Mouse (Mus musculus) ES-E14 (cell line): ENCODE results near the gene Scamp4. TPM values are rescaled to one million over a fixed set of nuclear protein-coding genes. Genes with fewer than 3 reads are reported as not detected.

ENCODE experiments used
- DNase-seq: peaks from one replicate; pipeline ENCODE4 v3.0.0-alpha.2; 2013; ENCODE audit warnings: low read depth, low spot score
- H3K27ac ChIP-seq: 2 replicates; pipeline ENCODE4 v1.5.1; 2012; ENCODE audit warnings: low read depth, mild to moderate bottlenecking, low read length, moderate library complexity, mixed read lengths; ENCODE audit not compliant: poor library complexity, insufficient read depth, severe bottlenecking
- H3K36me3 ChIP-seq: 2 replicates; pipeline ENCODE4 v1.6.1; 2012; ENCODE audit warnings: mild to moderate bottlenecking, low read length, moderate library complexity, mixed read lengths; ENCODE audit not compliant: control insufficient read depth, poor library complexity, insufficient read depth, severe bottlenecking
- H3K4me1 ChIP-seq, 2 experiments: fragments of 150-350 bp in 1 of 2; sonication (generic) in 1 of 2; 2 replicates each; pipeline ENCODE4 v1.6.1; 2012; ENCODE audit warnings: low read length in 2 of 2, mild to moderate bottlenecking in 1 of 2, mixed read lengths in 1 of 2; ENCODE audit not compliant: control insufficient read depth in 2 of 2, insufficient read depth in 2 of 2, poor library complexity in 1 of 2
- H3K4me3 ChIP-seq, 2 experiments: fragments of 150-350 bp in 1 of 2; sonication (generic) in 1 of 2; 2 replicates each; pipeline ENCODE4 v1.5.1; 2012; ENCODE audit warnings: low read length in 2 of 2, low read depth in 1 of 2, mild to moderate bottlenecking in 1 of 2, mixed read lengths in 1 of 2; ENCODE audit not compliant: insufficient read depth in 1 of 2, poor library complexity in 1 of 2, severe bottlenecking in 1 of 2
- H3K9ac ChIP-seq: 2 replicates; pipeline ENCODE4 v1.6.1; 2012; ENCODE audit warnings: low read depth, mild to moderate bottlenecking, low read length, mixed read lengths; ENCODE audit not compliant: poor library complexity, insufficient read depth, severe bottlenecking
- H3K9me3 ChIP-seq: fragments of 150-350 bp; sonication (generic); 2 replicates; pipeline ENCODE4 v1.6.1; 2012; ENCODE audit warnings: low read depth, mild to moderate bottlenecking, low read length; ENCODE audit not compliant: control insufficient read depth, insufficient read depth
- CHD2 ChIP-seq: IDR thresholded peaks from 2 replicates; pipeline ENCODE4 v1.6.1; 2014; ENCODE audit warnings: mild to moderate bottlenecking, low read depth, low read length, inconsistent platforms
- HCFC1 ChIP-seq: IDR thresholded peaks from 2 replicates; pipeline ENCODE4 v1.6.1; 2012; ENCODE audit warnings: low read length, inconsistent platforms, borderline replicate concordance; ENCODE audit not compliant: insufficient read depth
- MAFK ChIP-seq: IDR thresholded peaks from 2 replicates; pipeline ENCODE4 v1.6.1; 2014; ENCODE audit warnings: mild to moderate bottlenecking, low read depth, low read length, inconsistent platforms; ENCODE audit not compliant: insufficient read depth
- ZC3H11A ChIP-seq: IDR thresholded peaks from 2 replicates; pipeline ENCODE4 v1.6.1; 2012; ENCODE audit warnings: low read depth, mild to moderate bottlenecking, inconsistent platforms, low read length, borderline replicate concordance
- ZNF384 ChIP-seq: IDR thresholded peaks from 2 replicates; pipeline ENCODE4 v1.6.1; 2012; ENCODE audit warnings: low read depth, low read length, inconsistent platforms
- in situ Hi-C, 2 experiments: fragments of 600-800 bp; cut with MboI; formaldehyde crosslinking; loops; one replicate each; pipeline ENCODE4 v1.15.1; 2025; ENCODE audit warnings: low sequenced_read_pairs in 2 of 2, inconsistent platforms in 1 of 2; ENCODE audit not compliant: unreplicated experiment in 2 of 2
- total RNA-seq: library from RNA; depleted of rRNA; stranded (reverse); fragments of 300-350 nt; gene quantifications from 2 replicates; pipeline ENCODE4 v1.2.3, GENCODE M21; 2012

Gene Scamp4
- total RNA-seq, 1 experiment: 54.8 TPM

DNA sequence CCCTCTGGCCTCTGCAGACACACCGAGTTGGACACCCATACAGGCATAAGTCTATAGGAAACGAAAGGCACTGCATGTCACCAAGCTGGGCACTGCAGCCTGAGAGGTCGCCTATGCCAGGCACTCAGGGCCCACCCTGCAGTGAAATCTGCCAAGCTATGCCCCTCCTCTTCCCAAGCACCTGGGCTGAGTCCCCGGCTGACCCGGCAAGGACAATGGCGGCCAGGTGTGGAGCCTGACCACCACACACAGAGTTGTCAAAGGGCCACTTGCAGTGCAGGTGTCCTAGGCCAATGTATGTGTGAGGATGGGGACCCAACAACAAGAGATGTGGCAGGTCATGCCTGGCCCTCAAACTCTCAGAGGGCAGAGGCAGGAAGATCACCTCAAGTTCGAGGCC lies 43.2 kb upstream of the Scamp4 start:
- H3K9me3 ChIP-seq: no peaks in the 10 kb centered on the region
- no peak overlapping the region for H3K4me3 ChIP-seq
- H3K4me1 ChIP-seq: peaks cover 5 to 13% of the 10 kb centered on the region in 2 experiments; a peak in 2 of 4 replicates
- no peak overlapping the region for H3K27ac ChIP-seq
- no peak overlapping the region; the same call in 1 of the 2 replicates for H3K9ac ChIP-seq
- TF ChIP-seq ZC3H11A (no peak), HCFC1 (no peak), CHD2 (no peak), ZNF384 (no peak), MAFK (no peak)
- in situ Hi-C loops: no loop called here
- no peak for DNase-seq
- H3K36me3 ChIP-seq: no peaks in the 10 kb centered on the region; the same call in 1 of the 2 replicates

DNA sequence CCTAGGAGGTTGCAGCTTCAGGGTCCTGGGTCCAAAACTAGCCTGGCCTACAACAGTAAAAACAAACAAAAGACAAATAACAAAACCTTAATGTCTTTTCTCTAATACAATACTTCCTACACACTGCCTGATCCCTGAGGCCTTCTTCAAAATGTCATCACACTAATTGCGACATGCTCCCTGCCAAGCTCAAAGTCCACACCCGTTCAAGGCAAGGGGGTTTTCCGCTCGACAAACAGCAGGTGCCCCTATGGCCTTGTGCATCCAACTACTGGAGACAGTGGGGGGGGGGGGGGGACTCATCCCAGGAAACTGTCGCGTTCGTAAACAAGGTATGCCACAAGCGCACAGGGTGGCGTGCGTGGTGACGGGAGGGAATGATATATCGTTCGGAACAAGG lies 42.1 kb upstream of the Scamp4 start:
- Histone ChIP-seq H3K4me1 (peaks cover 5 to 12% of the 10 kb centered on the region in 2 experiments; a peak in 2 of 4 replicates), H3K27ac (no peak overlapping the region), H3K9me3 (no peaks in the 10 kb centered on the region), H3K9ac (peak overlapping the region; percentile 92), H3K36me3 (peaks cover under 1% of the 10 kb centered on the region; the same call in 1 of the 2 replicates), H3K4me3 (peak overlapping the region; percentile 94 to 98)
- DNase-seq: no peak
- TF ChIP-seq ZNF384 (no peak), HCFC1 (no peak), ZC3H11A (no peak), MAFK (no peak), CHD2 (no peak)
- in situ Hi-C loops: no loop called here

DNA sequence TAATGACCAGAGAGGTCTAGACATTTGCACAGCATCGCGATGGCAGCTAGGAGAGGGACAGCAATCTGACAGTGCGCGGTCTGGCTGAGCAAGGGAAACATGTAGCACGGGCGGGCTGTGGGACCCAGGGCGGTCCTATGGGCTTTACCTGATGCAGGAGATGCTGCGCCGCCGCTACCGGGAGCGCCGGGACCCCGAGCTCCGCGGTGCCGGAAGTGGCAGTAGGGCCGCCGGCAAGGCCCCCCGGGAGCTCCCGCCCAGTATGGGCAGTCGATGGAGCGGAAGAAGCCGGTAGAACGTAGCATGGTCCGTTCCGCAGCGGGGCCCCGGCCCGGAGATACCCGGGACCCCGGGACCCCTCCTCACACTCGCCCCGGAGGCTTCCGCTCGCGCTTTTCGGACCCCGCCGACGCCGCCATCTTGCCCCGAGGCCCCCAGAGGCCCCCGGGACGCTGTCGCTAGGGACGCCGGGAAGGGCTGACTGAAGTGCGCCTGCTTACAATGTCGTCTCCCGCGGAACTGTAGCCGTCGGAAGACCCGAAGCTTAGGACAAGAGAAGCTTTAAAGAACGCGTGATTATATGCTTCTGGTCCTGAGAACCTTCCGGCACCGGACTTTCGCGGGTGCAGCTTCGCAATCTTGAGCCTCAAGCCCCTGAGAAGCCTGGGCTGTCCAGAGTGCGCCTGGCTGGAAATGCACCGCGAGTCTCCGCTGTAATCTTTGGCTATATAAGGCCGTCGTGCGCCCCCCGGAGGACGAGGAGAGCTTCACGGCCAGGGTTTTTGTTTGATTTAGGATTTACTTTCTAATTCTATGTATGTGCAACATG lies 41.3 kb upstream of the Scamp4 start, which contains the start of gene Rexo1:
Gene Rexo1 (minus strand): TSS at position 445 of the 829 bp plus-strand sequence.
- peaks cover 2% of the 10 kb centered on the region; the same call in 1 of the 2 replicates for H3K36me3 ChIP-seq
- peak within 1 kb of the TSS; percentile 87 for H3K27ac ChIP-seq
- H3K4me1 ChIP-seq: peaks cover 5 to 14% of the 10 kb centered on the region in 2 experiments; a peak in 2 of 4 replicates
- in situ Hi-C loops: no loop called here
- H3K9ac ChIP-seq: peak within 1 kb of the TSS; percentile 92
- H3K9me3 ChIP-seq: no peaks in the 10 kb centered on the region
- peak; percentile 90 for DNase-seq
- peak within 1 kb of the TSS; percentile 94 to 98 for H3K4me3 ChIP-seq
- TF ChIP-seq HCFC1: peak; percentile 78
- TF ChIP-seq CHD2: no peak
- no peak for TF ChIP-seq ZC3H11A
- TF ChIP-seq MAFK: no peak
- no peak for TF ChIP-seq ZNF384

DNA sequence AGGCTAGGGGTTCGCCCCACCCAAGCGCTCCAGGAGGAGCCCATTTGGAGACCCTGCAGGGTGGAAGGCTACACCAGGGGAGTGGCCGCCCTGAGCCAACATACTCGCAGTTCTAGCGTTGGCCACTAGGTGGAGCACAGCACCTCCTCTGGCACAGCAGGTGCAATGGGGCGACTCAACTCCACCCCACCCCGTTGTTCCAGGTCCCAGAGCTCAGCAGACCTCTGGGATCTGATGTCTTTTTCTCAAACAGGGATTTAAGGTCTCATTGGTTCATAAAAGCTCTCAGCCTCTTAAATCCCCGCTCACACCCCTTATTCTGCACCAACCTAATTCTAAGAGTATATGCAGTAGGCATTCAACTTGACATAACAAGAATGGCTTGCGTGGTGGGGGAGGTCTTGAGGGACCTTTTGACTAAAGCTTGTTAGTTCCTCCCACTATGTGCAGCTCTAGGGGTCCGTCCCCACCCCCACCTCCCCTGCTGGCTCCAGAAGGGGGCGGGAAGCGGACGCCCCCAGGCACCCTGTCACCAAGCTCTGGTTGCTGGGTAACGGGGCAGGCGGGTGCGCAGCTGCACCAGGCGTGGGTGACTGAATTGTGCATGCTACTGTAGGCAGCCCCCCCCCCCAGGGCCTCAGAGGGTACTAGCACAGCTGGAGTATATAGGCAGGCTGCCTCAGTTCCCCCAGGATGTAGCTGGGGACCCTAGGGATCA lies 36.1 kb upstream of the Scamp4 start:
- Histone ChIP-seq H3K4me3 (no peak overlapping the region), H3K27ac (no peak overlapping the region)

More for the DNA sequence above, 36.1 kb upstream of the Scamp4 start:
- H3K9ac ChIP-seq: no peak overlapping the region
- no peak for TF ChIP-seq CHD2
- no peak; the same call in 1 of the 2 replicates for TF ChIP-seq ZC3H11A
- TF ChIP-seq HCFC1: no peak
- no peak for TF ChIP-seq ZNF384
- no peak for TF ChIP-seq MAFK
- H3K4me1 ChIP-seq: peaks cover 8 to 29% of the 10 kb centered on the region in 2 experiments; a peak in 3 of 4 replicates
- H3K9me3 ChIP-seq: no peaks in the 10 kb centered on the region
- in situ Hi-C loops: no loop called here
- peaks cover 12% of the 10 kb centered on the region; the same call in 1 of the 2 replicates for H3K36me3 ChIP-seq
- peak; percentile 85 for DNase-seq
